Mouse (Mus musculus): ENCODE measurements around the gene Cldn10.

GRCm38 (mm10) chr14:118831597-118831996, 43.9 kb downstream of the Cldn10 start:
- TF ChIP-seq EP300 (optimal IDR thresholded peaks at IDR 0.05) (no peak), CTCF (IDR thresholded peaks at IDR 0.05; ENCODE audit: low read depth) (no peak)

All from stomach, postnatal 0 days (tissue).